22 mouse cellular contexts compared by ENCODE assay signal in the genomic region with DNA sequence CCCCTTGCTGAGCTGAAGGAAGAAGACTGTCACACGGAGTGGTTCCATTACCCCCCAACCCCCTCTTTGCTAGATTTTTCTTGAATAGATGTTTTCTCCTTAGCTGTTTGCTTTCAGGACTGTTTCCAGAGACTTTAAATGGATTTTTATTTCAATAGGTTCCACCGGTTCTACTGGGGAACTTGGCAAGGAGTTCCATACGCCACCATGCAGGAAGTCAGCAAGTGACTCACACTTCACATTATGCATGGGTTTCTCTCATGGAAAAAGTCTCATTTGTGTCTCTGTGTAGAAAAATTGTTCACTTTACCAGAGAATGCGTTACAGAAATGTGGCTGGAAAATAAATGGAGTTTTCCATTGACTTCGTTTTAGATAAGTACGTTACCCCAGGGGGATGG.
DNase-seq lines count a peak whose midpoint lies in the region; ATAC-seq lines count a peak whose summit lies in the region.
"Had no signal": no experiment of that assay in that cellular context is flagged by ENCODE, and none has a peak within 500 bp of the region (broad histone marks: within the 10 kb centered on the region; RNA-seq: fewer than 3 reads in every experiment).

No protein-coding gene starts in this region.

- H3K4me2 ChIP-seq in midbrain, embryonic 11.5 days, result no peak overlapping the region
- no peak overlapping the region for H3K4me2 ChIP-seq in midbrain, embryonic 14.5 days (ENCODE audit: low read length)
- H3K4me2 ChIP-seq: heart, embryonic 13.5 days; hindbrain, embryonic 13.5 days; neural tube, embryonic 15.5 days had no signal

- 88% methylated on average over 6 of the region's 6 CpGs for WGBS in midbrain, embryonic 11.5 days
- WGBS in midbrain, embryonic 14.5 days, result 91% methylated on average over 6 of the region's 6 CpGs

- no peaks in the 10 kb centered on the region for H3K36me3 ChIP-seq in midbrain, embryonic 11.5 days (ENCODE audit: control insufficient read depth, insufficient read depth, low read length)
- H3K36me3 ChIP-seq in midbrain, embryonic 14.5 days (ENCODE audit: control insufficient read depth, insufficient read depth, low read length), result no peaks in the 10 kb centered on the region
- H3K36me3 ChIP-seq: heart, embryonic 13.5 days; hindbrain, embryonic 13.5 days; neural tube, embryonic 15.5 days had no signal

- no peak overlapping the region for H3K27ac ChIP-seq in midbrain, embryonic 11.5 days (ENCODE audit: low read depth, low read length)
- H3K27ac ChIP-seq in midbrain, embryonic 14.5 days (replicated peaks; ENCODE audit: low read depth, low read length), result no peak overlapping the region
- H3K27ac ChIP-seq: heart, embryonic 13.5 days; hindbrain, embryonic 13.5 days; left cerebral cortex, adult 2 months; neural tube, embryonic 15.5 days had no signal

- no peaks in the 10 kb centered on the region for H3K27me3 ChIP-seq in midbrain, embryonic 11.5 days (ENCODE audit: control insufficient read depth, insufficient read depth, low read length)
- no peaks in the 10 kb centered on the region for H3K27me3 ChIP-seq in midbrain, embryonic 14.5 days (ENCODE audit: control insufficient read depth, insufficient read depth, low read length)
- H3K27me3 ChIP-seq: heart, embryonic 13.5 days; hindbrain, embryonic 13.5 days; neural tube, embryonic 15.5 days had no signal

- H3K4me1 ChIP-seq in midbrain, embryonic 11.5 days (ENCODE audit: control insufficient read depth, insufficient read depth, low read length), result no peaks in the 10 kb centered on the region
- no peaks in the 10 kb centered on the region for H3K4me1 ChIP-seq in midbrain, embryonic 14.5 days (ENCODE audit: control insufficient read depth, insufficient read depth, low read length)
- H3K4me1 ChIP-seq: heart, embryonic 13.5 days; hindbrain, embryonic 13.5 days had no signal

- ATAC-seq in midbrain, embryonic 11.5 days (ENCODE audit: low FRiP score), result no peak
- no peak for ATAC-seq in midbrain, embryonic 14.5 days (ENCODE audit: low FRiP score, low TSS enrichment)
- ATAC-seq: forebrain, embryonic 14.5 days; inflammation-experienced regulatory T-cells, adult 6 months; midbrain, embryonic 16.5 days; Patski had no signal

- DNase-seq in heart, adult 11 months, result peak; percentile 37
- DNase-seq in heart, adult 8-10 months (ENCODE audit: low spot score), result no peak
- peak; percentile 26 for DNase-seq in midbrain, embryonic 11.5 days (ENCODE audit: low spot score, missing footprints)
- DNase-seq in midbrain, embryonic 14.5 days, result no peak
- peak; percentile 32 for DNase-seq in Muller cell, postnatal 12 days (ENCODE audit: inconsistent ontology term)
- peak; percentile 26 to 57 for DNase-seq in right cerebral cortex, postnatal 36 days (ENCODE audit: low spot score in 2 of 2)
- DNase-seq in kidney, adult 9 months, result no peak
- DNase-seq: adrenal gland, adult 8-10 months; cerebellum, adult 9-10 months; kidney, adult 2 months; kidney, postnatal 25 days; lung, postnatal 14 days; spleen, adult 18-20 months; thymus, adult 2 months had no signal

- H3K9me3 ChIP-seq in midbrain, embryonic 11.5 days (ENCODE audit: control insufficient read depth, low read length), result no peaks in the 10 kb centered on the region
- H3K9me3 ChIP-seq in midbrain, embryonic 14.5 days (ENCODE audit: control insufficient read depth, low read length), result 0 out of 2 replicates have a peak, but pooled peaks cover 6% of the 10 kb centered on the region
- H3K9me3 ChIP-seq: heart, embryonic 13.5 days; hindbrain, embryonic 13.5 days had no signal

- H3K4me3 ChIP-seq in midbrain, embryonic 11.5 days (ENCODE audit: low read depth, low read length), result no peak overlapping the region
- no peak overlapping the region for H3K4me3 ChIP-seq in midbrain, embryonic 14.5 days (replicated peaks; ENCODE audit: low read depth, low read length)
- H3K4me3 ChIP-seq: heart, embryonic 13.5 days; hindbrain, embryonic 13.5 days; left cerebral cortex, adult 2 months; neural tube, embryonic 15.5 days had no signal

- H3K9ac ChIP-seq in midbrain, embryonic 11.5 days (ENCODE audit: low read length), result no peak overlapping the region
- H3K9ac ChIP-seq in midbrain, embryonic 14.5 days (replicated peaks; ENCODE audit: low read length), result no peak overlapping the region
- H3K9ac ChIP-seq: heart, embryonic 13.5 days; hindbrain, embryonic 13.5 days; neural tube, embryonic 15.5 days had no signal

Comparison
In these comparisons a context has a peak if more than half of its experiments do, and no peak if none do; other contexts are left out.
1. DNase-seq: peak in heart, adult 11 months (single experiment), midbrain, embryonic 11.5 days (single experiment), Muller cell, postnatal 12 days (single experiment) and right cerebral cortex, postnatal 36 days (2 of 2); none in heart, adult 8-10 months (single experiment), midbrain, embryonic 14.5 days (single experiment) and kidney, adult 9 months (single experiment).